Mouse (Mus musculus) megakaryocyte, embryonic 14.5 days (primary cell): ENCODE results near the gene Lig1.

ENCODE experiments used
- FLI1 ChIP-seq: IDR thresholded peaks from 2 replicates; pipeline ENCODE4 v1.6.1; 2012; ENCODE audit warnings: low read length, inconsistent platforms, mixed read lengths
- GATA1 ChIP-seq: IDR thresholded peaks from 3 replicates; pipeline ENCODE4 v1.6.1; 2012; ENCODE audit warnings: mixed read lengths, low read length, inconsistent platforms, borderline replicate concordance

- TF ChIP-seq GATA1 (no peak), FLI1 (no peak)
Measured at GRCm38 (mm10) chr7:13297636-13298035, 20.6 kb downstream of the Lig1 start.
